Mouse (Mus musculus): ENCODE measurements around the gene Chid1.

DNA sequence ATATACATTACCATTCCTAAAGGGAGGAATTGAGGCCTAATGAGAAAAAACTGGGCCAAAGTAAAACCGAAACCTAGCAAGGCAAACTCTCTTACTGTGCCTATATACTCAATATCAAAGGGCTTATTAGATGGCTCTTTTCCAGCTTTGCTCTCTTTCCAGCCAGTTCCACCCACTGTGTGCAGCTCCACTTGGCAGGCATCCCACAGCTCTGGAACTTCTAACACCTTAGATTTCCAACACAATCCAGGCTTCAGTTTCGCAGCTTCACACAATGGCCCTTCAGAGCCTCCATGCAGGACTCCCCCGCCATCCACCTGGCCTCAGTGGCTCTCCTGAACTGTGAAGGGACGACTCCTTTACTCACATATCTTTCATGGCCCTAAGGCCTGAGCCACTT is 5.0 kb upstream of the Chid1 start:
- TF ChIP-seq CTCF (IDR thresholded peaks at IDR 0.05; ENCODE audit: low read depth) = no peak
- no peak for TF ChIP-seq EP300 (IDR thresholded peaks at IDR 0.05; ENCODE audit: low read depth)
